Mouse (Mus musculus) left cerebral cortex, postnatal 10 days (tissue): Measurements from ENCODE around the gene Zmynd10. TPM values are rescaled to one million over a fixed set of nuclear protein-coding genes. Genes with fewer than 3 reads are reported as not detected.
"Not testable (repeated sequence)": the region's sequence is repeated elsewhere in the genome, so short reads cannot be mapped to it uniquely, and the experiment has no call there.

Experiments
- DNase-seq, 2 experiments: peaks; one replicate each; pipeline ENCODE4 v3.0.0; 2021 to 2022; ENCODE audit warnings: low spot score in 2 of 2, mixed read lengths in 1 of 2; ENCODE audit errors: extremely low spot score in 1 of 2
- intact Hi-C: fragments of 180-260 bp; cut with DNase I; formaldehyde crosslinking; loops from one replicate; pipeline ENCODE4 v1.15.1; 2025
- total RNA-seq, 2 experiments: library from RNA; stranded (reverse); gene quantifications; 2 replicates each; pipeline ENCODE4 v1.2.3; 2021

The Zmynd10 gene
- total RNA-seq, 2 experiments from 2014 or later, result 1.8 to 2.9 TPM

GRCm38 (mm10) chr9:107571534-107572326 is 24.6 kb downstream of the Zmynd10 start:
- intact Hi-C loops, result no loop called here
- DNase-seq, result no peak

DNA sequence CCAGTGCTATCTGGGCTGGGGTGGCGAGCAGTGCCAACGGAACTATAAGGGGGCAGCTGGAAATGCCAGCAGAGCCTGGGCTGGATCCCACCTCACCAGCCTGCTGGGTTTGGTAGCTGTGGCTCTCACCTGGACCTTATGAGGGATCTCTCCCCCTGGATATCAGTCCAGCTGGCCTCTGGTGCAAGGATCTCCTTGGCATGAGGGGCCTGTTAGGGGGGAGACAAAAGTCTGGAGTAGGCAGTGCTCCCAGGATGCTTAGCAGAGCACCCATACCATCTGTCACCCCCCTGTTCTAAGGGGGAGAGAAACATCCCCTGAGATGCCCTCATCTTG is 25.2 kb downstream of the Zmynd10 start:
- intact Hi-C loops, result no loop called here
- DNase-seq, result no peak

- DNase-seq, intact Hi-C loops: not testable (repeated sequence)
Observed at GRCm38 (mm10) chr9:107573774-107574173, 26.7 kb downstream of the Zmynd10 start.

GRCm38 (mm10) chr9:107575579-107576356 is 28.7 kb downstream of the Zmynd10 start:
- intact Hi-C loops, result no loop called here
- DNase-seq, result no peak

- DNase-seq, result peak in 1 of 2 experiments; percentile 90
- intact Hi-C loops, result no loop called here
Observed at GRCm38 (mm10) chr9:107576357-107577107, 29.4 kb downstream of the Zmynd10 start, which contains the start of gene Hyal1. TSS of gene Hyal1 (plus strand) at chr9:107576927.

- intact Hi-C loops, result no loop called here
- DNase-seq, result no peak
Observed at GRCm38 (mm10) chr9:107577871-107578270, 30.8 kb downstream of the Zmynd10 start.

- no peak for DNase-seq
- intact Hi-C loops, result no loop called here
Observed at GRCm38 (mm10) chr9:107578587-107578986, 31.5 kb downstream of the Zmynd10 start, which contains the start of gene Naa80. TSS of gene Naa80 (plus strand) at chr9:107578887.

DNA sequence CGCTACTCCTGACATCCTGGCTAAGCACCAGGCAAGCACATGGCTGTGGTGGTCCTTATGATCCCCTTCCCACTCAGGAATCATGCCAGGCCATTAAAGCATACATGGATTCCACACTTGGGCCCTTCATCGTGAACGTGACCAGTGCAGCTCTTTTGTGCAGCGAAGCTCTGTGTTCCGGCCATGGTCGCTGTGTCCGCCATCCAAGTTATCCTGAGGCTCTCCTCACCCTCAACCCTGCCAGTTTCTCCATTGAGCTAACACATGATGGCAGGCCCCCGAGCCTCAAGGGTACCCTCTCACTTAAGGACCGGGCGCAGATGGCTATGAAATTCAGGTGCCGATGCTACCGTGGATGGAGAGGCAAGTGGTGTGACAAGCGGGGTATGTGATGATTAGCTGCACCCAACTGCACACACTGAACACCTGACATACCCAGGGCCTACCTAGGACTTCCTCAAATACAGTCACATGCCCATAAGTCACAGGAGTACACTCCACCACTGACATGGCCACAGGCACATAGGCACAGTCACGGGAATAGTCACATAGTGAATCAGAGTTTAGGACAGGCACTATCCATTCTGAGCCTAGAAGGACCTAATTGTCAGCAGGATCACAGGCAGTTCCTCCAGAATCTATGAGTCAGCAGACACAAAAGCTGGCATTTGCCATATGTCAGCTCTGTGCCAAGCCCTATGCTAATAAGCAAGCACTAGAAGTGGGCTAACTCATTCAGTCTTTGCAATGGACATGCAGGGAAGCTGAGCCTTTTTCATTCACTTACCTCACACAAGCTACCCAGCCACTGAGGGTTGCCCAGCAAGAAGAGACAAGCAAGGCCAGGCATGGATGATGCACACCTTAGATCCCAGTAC is 32.2 kb downstream of the Zmynd10 start:
- intact Hi-C loops, result no loop called here

GRCm38 (mm10) chr9:107580501-107581317 is 33.6 kb downstream of the Zmynd10 start, which contains the start of gene Hyal3:
TSS of gene Hyal3 (plus strand) at chr9:107580818.
- intact Hi-C loops, result no loop called here
- peak; percentile 87 to 94 for DNase-seq

More for the DNA sequence above, 32.2 kb downstream of the Zmynd10 start:
- no peak for DNase-seq

GRCm38 (mm10) chr9:107581584-107581983 is 34.5 kb downstream of the Zmynd10 start:
- intact Hi-C loops, result no loop called here
- DNase-seq, result no peak

DNA sequence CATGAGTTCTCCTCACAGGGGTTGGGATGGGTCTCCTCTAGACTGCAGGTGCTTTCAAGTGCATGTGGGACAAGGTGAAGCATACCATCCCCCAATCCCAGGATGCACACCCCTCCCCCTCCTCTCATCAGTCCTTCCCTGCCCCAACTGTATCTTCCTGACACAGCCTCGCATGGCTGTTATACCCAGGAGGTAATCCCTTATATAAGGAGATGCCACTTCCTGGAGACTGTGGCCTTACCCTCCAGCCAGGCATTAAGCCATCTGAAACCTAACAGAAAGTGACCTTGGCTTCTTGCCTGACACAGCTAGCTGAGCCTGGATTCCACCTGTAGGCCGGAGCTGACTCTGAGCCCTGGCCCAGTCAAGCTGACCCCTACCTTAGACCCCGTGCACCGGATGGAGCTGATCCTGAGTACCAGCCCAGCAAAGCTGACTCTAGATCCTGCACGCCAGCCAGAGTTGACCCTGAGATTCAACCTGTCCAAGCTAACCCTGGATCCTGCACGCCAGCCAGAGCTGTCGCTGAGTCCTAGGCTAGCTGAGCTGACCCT is 35.5 kb downstream of the Zmynd10 start:
- DNase-seq, result no peak
- intact Hi-C loops, result no loop called here

DNA sequence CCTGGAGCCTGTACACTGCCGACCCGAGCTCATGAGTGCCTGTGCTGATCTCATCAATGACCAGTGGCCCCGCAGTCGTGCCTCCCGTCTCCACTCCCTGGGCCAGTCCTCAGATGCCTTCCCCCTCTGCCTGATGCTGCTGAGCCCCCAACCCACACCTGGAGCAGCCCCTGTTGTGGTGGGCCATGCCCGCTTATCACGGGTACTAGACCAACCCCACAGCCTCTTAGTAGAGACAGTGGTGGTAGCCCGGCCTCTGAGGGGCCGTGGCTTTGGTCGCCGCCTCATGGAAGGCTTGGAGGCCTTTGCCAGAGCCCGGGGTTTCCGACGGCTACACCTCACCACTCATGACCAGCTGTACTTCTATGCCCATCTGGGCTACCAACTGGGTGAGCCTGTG is 36.1 kb downstream of the Zmynd10 start:
- intact Hi-C loops, result no loop called here
- DNase-seq, result no peak

- intact Hi-C loops, result no loop called here
- DNase-seq, result no peak
Observed at GRCm38 (mm10) chr9:107586504-107586903, 39.4 kb downstream of the Zmynd10 start.

- peak; percentile 98 for DNase-seq
- intact Hi-C loops, result no loop called here
Observed at GRCm38 (mm10) chr9:107586974-107587832, 40.1 kb downstream of the Zmynd10 start, which contains the start of gene Ifrd2. TSS of gene Ifrd2 (plus strand) at chr9:107587642.

GRCm38 (mm10) chr9:107587833-107588639 is 40.9 kb downstream of the Zmynd10 start:
- intact Hi-C loops, result no loop called here
- DNase-seq, result peak in 1 of 2 experiments; percentile 68
